Mouse (Mus musculus): ENCODE data around the gene Kat8.

- no peak for TF ChIP-seq CTCF (IDR thresholded peaks at IDR 0.05; ENCODE audit: low read depth)
- no peak for TF ChIP-seq EP300 (IDR thresholded peaks at IDR 0.05; ENCODE audit: low read depth)
These were observed 4.4 kb upstream of the Kat8 start for GRCm38 (mm10) chr7:127907939-127908338.

All from heart, postnatal 0 days (tissue).